Mouse (Mus musculus) megakaryocyte, embryonic 14.5 days (primary cell): Measurements from ENCODE around the gene Aebp1. TPM values are rescaled to one million over a fixed set of nuclear protein-coding genes. Genes with fewer than 3 reads are reported as not detected.

ENCODE experiments used
- H3K27me3 ChIP-seq: replicated peaks from 2 replicates; pipeline ENCODE3; 2012; ENCODE audit warnings: inconsistent platforms
- H3K36me3 ChIP-seq: replicated peaks from 2 replicates; pipeline ENCODE3; 2012; ENCODE audit warnings: low read length, inconsistent platforms, mixed read lengths
- H3K4me1 ChIP-seq: 2 replicates; pipeline ENCODE4 v1.6.1; 2012; ENCODE audit warnings: inconsistent platforms
- H3K4me3 ChIP-seq: replicated peaks from 2 replicates; pipeline ENCODE3; 2012; ENCODE audit warnings: moderate library complexity, mild to moderate bottlenecking, inconsistent platforms
- H3K9me3 ChIP-seq: 2 replicates; pipeline ENCODE4 v1.6.1; 2012; ENCODE audit warnings: inconsistent platforms
- FLI1 ChIP-seq: IDR thresholded peaks from 2 replicates; pipeline ENCODE4 v1.6.1; 2012; ENCODE audit warnings: low read length, inconsistent platforms, mixed read lengths
- GATA1 ChIP-seq: IDR thresholded peaks from 3 replicates; pipeline ENCODE4 v1.6.1; 2012; ENCODE audit warnings: mixed read lengths, low read length, inconsistent platforms, borderline replicate concordance
- polyA plus RNA-seq: library from polyadenylated mRNA; stranded (reverse); fragments of >175 nt; gene quantifications from 2 replicates; pipeline ENCODE4 v1.2.3, GENCODE M21; 2012; ENCODE audit warnings: low replicate concordance; ENCODE audit not compliant: insufficient read depth

The Aebp1 gene
- polyA plus RNA-seq, result 0.15 TPM in 1 of 2 replicates, not detected in the other

GRCm38 (mm10) chr11:5861678-5862393 lies at the start of gene Aebp1:
Aebp1 (plus strand) TSS chr11:5861947.
- Histone ChIP-seq H3K4me3 (peak within 1 kb of the TSS; percentile 88), H3K36me3 (no peaks in the 10 kb centered on the region), H3K27me3 (peaks cover 87% of the 10 kb centered on the region), H3K4me1 (peaks cover 21% of the 10 kb centered on the region), H3K9me3 (peaks cover 22% of the 10 kb centered on the region)
- TF ChIP-seq GATA1 (no peak), FLI1 (no peak)

- Histone ChIP-seq H3K27me3 (peaks cover 6% of the 10 kb centered on the region), H3K9me3 (peaks cover 27% of the 10 kb centered on the region), H3K36me3 (no peaks in the 10 kb centered on the region), H3K4me3 (no peak overlapping the region), H3K4me1 (no peaks in the 10 kb centered on the region)
- TF ChIP-seq FLI1 (no peak), GATA1 (no peak)
These were observed 48.4 kb upstream of the Aebp1 start for GRCm38 (mm10) chr11:5813381-5813780.

- Histone ChIP-seq H3K4me1 (no peaks in the 10 kb centered on the region), H3K27me3 (peaks cover 9% of the 10 kb centered on the region), H3K4me3 (no peak overlapping the region), H3K9me3 (peaks cover 27% of the 10 kb centered on the region), H3K36me3 (no peaks in the 10 kb centered on the region)
- TF ChIP-seq GATA1, result no peak
- no peak for TF ChIP-seq FLI1
These were observed 42.5 kb upstream of the Aebp1 start for GRCm38 (mm10) chr11:5819223-5819622.

- H3K27me3 ChIP-seq, result peaks cover 2% of the 10 kb centered on the region
- peaks cover 4% of the 10 kb centered on the region; the same call in 1 of the 2 replicates for H3K9me3 ChIP-seq
- TF ChIP-seq GATA1 (no peak), FLI1 (no peak)
- no peak overlapping the region for H3K4me3 ChIP-seq
- peaks cover 12% of the 10 kb centered on the region for H3K4me1 ChIP-seq
- H3K36me3 ChIP-seq, result peaks cover 30% of the 10 kb centered on the region
These were observed 36.3 kb upstream of the Aebp1 start for GRCm38 (mm10) chr11:5825432-5825831.

- peaks cover 2% of the 10 kb centered on the region for H3K27me3 ChIP-seq
- H3K36me3 ChIP-seq, result peaks cover 55% of the 10 kb centered on the region
- H3K4me3 ChIP-seq, result no peak overlapping the region
- peaks cover 4% of the 10 kb centered on the region; the same call in 1 of the 2 replicates for H3K9me3 ChIP-seq
- H3K4me1 ChIP-seq, result peaks cover 29% of the 10 kb centered on the region
- TF ChIP-seq GATA1 (no peak), FLI1 (no peak)
These were observed 33.8 kb upstream of the Aebp1 start for GRCm38 (mm10) chr11:5827931-5828330.

- H3K9me3 ChIP-seq, result peaks cover 4% of the 10 kb centered on the region; the same call in 1 of the 2 replicates
- peaks cover 2% of the 10 kb centered on the region for H3K27me3 ChIP-seq
- TF ChIP-seq GATA1 (no peak), FLI1 (no peak)
- H3K4me3 ChIP-seq, result no peak overlapping the region
- H3K36me3 ChIP-seq, result peaks cover 61% of the 10 kb centered on the region
- H3K4me1 ChIP-seq, result peaks cover 29% of the 10 kb centered on the region
These were observed 33.1 kb upstream of the Aebp1 start for GRCm38 (mm10) chr11:5828509-5829191.

GRCm38 (mm10) chr11:5829327-5829726 lies 32.4 kb upstream of the Aebp1 start:
- Histone ChIP-seq H3K36me3 (peaks cover 68% of the 10 kb centered on the region), H3K9me3 (peaks cover 4% of the 10 kb centered on the region; the same call in 1 of the 2 replicates), H3K4me3 (no peak overlapping the region), H3K4me1 (peaks cover 33% of the 10 kb centered on the region), H3K27me3 (peaks cover 2% of the 10 kb centered on the region)
- TF ChIP-seq FLI1 (no peak), GATA1 (no peak)

- Histone ChIP-seq H3K4me3 (no peak overlapping the region), H3K9me3 (0 out of 2 replicates have a peak, but pooled peaks cover 3% of the 10 kb centered on the region), H3K36me3 (peaks cover 63% of the 10 kb centered on the region), H3K4me1 (peaks cover 50% of the 10 kb centered on the region), H3K27me3 (no peaks in the 10 kb centered on the region)
- TF ChIP-seq GATA1 (no peak), FLI1 (no peak)
These were observed 27.2 kb upstream of the Aebp1 start for GRCm38 (mm10) chr11:5834506-5834905.

- H3K36me3 ChIP-seq, result peaks cover 57% of the 10 kb centered on the region
- H3K9me3 ChIP-seq, result peaks cover 8% of the 10 kb centered on the region
- peaks cover 45% of the 10 kb centered on the region for H3K4me1 ChIP-seq
- H3K27me3 ChIP-seq, result no peaks in the 10 kb centered on the region
- TF ChIP-seq GATA1, result no peak
- no peak for TF ChIP-seq FLI1
- H3K4me3 ChIP-seq, result no peak overlapping the region
These were observed 26.7 kb upstream of the Aebp1 start for GRCm38 (mm10) chr11:5835057-5835456.

- peaks cover 18% of the 10 kb centered on the region for H3K9me3 ChIP-seq
- H3K4me1 ChIP-seq, result peaks cover 40% of the 10 kb centered on the region
- peaks cover 50% of the 10 kb centered on the region for H3K36me3 ChIP-seq
- no peak for TF ChIP-seq FLI1
- no peak for TF ChIP-seq GATA1
- H3K27me3 ChIP-seq, result no peaks in the 10 kb centered on the region
- no peak overlapping the region for H3K4me3 ChIP-seq
These were observed 25.6 kb upstream of the Aebp1 start for GRCm38 (mm10) chr11:5836126-5836525.
